Mouse (Mus musculus): ENCODE data around the gene Ero1lb.
"Not testable (repeated sequence)": the region's sequence is repeated elsewhere in the genome, so short reads cannot be mapped to it uniquely, and the experiment has no call there.

The Ero1lb gene

GRCm38 (mm10) chr13:12646676-12647075 is 81.0 kb downstream of the Ero1lb start:
- in situ Hi-C loops (cut with MboI; ENCODE audit: low pct_unique_long_range_greater_than_20kb in 1 of 2, low sequenced_read_pairs in 2 of 2, unreplicated experiment in 1 of 2) = not testable (repeated sequence)

GRCm38 (mm10) chr13:12650020-12650876 is 84.6 kb downstream of the Ero1lb start:
- in situ Hi-C loops (cut with MboI; ENCODE audit: low pct_unique_long_range_greater_than_20kb in 1 of 2, low sequenced_read_pairs in 2 of 2, unreplicated experiment in 1 of 2) = not testable (repeated sequence)

- in situ Hi-C loops (cut with MboI; ENCODE audit: low pct_unique_long_range_greater_than_20kb in 1 of 2, low sequenced_read_pairs in 2 of 2, unreplicated experiment in 1 of 2) = not testable (repeated sequence)
Observed at GRCm38 (mm10) chr13:12650877-12651176, 85.2 kb downstream of the Ero1lb start.
